Mouse (Mus musculus) left cerebral cortex, adult 11 months (tissue): ENCODE results near the gene Mnx1.
"Not testable (repeated sequence)": the region's sequence is repeated elsewhere in the genome, so short reads cannot be mapped to it uniquely, and the experiment has no call there.

Source experiments
- DNase-seq: peaks from one replicate; pipeline ENCODE4 v3.0.0; 2022; ENCODE audit warnings: low spot score

The Mnx1 gene

DNA sequence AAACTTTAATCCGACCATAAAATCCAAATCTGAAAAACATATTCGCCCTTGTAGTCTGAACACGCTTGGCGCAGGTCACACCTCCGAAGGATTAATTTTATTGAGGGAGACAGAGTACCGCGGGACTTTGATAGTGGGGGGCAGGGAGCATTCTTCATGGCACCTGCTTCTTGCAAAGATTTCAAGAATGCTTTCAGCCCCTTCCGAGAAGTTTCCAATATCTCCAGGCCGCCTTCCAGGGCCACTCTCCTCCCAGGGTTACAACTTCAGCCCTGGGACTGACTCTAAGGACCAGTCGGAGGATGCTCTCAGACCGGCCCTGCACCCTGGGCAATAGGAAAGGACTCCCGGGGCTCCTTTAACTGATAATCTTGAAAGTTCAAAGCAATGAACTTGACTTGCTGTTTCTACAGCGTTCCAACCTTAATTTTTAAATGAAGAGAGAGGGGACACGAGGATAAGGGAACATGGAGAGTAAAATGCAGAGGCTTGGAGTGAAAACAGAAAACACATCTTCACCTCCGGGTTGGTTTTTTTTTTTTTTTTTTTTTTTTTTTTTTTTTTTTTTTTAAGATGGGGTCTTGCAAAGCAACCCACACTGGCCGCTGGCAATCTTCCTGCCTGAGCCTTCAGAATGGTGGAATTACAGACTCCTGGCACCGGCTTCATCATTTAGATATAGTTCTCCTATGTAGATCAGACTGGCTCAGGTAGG is 9.8 kb downstream of the Mnx1 start:
- no peak for DNase-seq

DNA sequence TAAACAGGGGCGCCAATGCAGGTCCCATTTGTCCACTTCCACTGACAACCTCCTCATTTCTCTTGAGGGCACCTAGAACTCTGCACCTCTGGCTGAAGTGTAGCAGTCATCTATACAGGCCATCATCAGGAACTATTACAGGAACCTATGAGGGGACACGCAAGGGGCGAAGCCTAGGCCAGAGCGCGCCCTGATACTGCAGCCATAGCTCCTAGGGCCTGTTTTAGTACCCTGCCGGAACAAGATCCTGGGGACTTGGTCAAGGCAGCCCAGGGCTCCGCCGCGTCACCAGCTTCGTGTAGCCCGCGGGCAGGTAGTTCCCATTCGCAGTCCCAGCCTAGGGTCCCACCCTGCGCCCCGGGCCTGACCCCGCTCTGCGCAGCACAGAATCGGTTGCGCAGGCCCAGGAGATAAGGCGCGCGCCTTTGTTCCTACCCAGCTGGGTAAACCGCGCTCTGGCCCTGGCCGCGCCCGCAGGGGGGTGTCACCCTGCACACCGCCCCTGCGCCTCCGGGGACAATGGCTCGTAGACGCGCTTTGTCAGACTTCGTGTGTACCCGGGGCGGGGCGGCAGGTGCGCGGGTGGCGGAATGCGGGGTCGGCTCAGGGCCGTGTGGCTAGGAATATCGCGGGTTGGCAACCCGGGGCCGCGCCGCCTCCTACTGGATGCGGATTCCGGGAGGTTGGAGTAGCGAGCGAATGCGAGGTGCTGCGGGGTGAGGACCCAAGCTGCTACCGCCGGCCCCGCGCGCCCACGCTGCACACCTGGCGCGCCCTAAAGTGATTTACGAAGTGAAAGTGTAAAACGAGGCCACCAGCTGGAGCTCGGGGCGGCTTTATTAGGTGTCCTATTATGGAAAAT is 10.6 kb downstream of the Mnx1 start:
- DNase-seq, result no peak

DNA sequence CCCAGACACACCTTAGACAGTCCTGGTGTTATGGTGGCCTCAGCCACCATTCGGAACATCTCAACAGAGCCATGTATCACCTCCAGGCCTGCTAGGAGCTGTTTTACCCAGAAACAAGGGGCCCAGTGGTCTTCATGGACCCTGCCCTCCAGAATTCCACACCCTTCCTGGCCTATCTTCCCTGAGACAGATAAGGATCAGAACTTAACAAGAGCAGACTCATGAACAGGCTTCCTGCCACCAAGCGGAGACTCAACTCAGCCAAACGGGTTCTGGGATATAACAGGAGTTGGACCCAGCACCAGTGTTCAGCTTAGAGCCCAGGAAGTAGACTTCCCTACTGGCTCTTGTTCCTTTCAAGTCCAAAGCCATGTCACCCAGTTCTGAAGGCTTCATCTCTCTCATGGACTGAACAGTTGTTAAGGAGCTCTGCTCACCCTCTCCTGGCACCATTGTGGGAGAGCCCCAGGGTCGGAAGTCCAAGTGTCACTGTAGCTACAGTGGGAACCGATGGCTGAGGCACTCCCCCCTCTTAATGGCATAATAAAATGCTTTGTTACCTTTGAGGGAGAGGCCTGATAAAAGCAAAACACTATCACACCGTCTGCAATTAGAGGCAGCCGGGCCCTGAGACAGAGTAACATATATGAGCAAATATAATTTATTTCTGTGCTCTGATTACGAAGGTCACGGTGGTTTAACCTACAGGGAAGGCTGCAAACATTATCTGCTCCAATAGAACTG is 15.2 kb downstream of the Mnx1 start:
- no peak for DNase-seq

DNA sequence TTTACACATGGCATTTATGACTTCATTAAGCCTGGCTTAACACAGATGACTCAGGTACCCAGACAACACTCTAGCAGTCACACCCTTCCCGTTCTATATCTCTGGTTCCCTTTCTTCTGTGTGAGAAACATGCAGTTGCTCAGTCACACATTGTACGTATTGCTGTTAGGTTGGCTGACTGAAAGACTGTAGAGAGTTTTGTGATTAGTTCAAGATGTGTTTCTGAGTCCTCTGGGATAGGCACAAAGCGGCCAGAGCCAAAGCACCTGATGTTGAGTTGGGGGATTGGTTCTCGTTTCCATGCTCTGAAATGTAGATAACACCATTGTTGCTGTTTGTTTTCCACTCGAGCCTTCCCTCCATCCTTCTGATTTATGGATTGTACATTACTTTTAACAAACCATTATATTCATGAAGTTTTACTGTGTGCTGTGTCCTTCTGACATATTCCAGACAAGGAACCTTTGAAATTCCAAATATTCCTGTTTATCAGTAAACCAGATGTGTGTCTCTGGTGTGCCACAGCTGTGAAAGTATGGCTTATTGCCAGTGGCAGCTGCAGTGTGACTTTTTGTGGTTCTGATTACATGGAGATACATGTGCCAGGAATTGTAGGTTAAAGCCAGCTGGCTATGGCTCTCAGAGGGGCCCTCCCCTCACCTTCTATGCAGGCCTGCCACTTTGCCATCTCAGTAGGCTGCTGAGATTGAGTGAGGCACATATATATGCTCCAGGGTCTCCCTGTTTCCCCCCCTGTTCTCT is 21.2 kb downstream of the Mnx1 start:
- no peak for DNase-seq

- DNase-seq, result no peak
These were observed 25.9 kb downstream of the Mnx1 start for GRCm38 (mm10) chr5:29452352-29452751.

DNA sequence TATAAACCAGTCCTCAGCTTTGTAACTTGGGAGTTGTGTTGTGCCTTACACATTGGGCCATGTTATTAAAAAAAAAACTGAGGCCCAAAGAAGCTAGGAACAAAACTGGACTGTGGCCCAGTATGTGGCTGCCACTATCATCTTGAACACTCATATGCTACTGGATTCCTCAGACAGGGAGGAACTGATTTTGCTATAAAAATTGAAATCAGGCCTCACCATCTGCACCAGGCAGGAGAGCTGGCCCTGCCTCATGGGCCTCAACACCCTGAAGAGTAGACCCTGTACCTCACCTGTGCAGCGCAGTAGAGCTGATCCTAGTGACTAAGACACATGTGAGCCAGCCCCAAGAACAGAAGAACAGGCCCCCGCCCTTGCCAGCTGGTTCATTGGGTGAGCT is 33.0 kb downstream of the Mnx1 start:
- no peak for DNase-seq

DNA sequence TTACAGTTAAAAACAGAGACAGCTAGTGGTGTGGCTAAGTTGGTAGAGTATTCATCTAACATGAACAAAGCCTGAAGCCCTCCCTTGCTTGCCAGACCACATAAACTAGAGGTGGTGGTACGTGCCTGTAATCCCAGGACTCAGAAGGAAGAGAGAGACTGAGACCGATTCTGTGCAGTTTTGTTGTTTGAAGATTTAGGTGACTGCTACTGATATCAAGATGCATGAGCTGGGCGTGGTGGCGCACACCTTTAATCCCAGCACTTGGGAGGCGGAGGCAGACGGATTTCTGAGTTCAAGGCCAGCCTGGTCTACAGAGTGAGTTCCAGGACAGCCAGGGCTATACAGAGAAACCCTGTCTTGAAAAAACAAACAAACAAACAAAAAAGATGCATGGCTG is 41.5 kb downstream of the Mnx1 start:
- DNase-seq, result not testable (repeated sequence)

- DNase-seq, result no peak
These were observed 42.8 kb downstream of the Mnx1 start for GRCm38 (mm10) chr5:29435491-29435890.

DNA sequence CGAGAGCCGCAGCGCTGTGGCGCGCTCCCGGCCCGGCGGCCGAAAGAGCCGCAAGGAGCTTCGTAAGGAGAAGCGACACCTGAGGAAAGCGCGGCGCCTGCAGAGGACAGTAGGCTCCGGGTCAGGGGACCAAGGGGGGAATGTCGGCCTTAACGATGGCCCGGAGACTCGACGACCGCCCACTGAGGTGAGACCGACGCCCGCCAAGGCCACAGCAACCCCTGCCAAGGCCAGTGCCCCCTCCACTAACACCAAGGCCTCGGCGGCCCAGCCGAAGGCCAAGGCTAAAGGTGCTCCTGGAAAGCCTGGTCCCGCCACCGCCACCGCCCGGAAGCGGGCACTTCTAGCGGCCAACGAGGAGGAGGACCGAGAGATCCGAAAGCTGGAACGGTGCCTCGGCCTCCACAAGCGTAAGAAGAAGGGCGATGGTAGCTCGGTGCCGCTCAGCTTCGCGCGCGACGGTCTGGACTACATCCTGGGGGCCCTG is 43.4 kb downstream of the Mnx1 start:
- DNase-seq, result peak; percentile 4

DNA sequence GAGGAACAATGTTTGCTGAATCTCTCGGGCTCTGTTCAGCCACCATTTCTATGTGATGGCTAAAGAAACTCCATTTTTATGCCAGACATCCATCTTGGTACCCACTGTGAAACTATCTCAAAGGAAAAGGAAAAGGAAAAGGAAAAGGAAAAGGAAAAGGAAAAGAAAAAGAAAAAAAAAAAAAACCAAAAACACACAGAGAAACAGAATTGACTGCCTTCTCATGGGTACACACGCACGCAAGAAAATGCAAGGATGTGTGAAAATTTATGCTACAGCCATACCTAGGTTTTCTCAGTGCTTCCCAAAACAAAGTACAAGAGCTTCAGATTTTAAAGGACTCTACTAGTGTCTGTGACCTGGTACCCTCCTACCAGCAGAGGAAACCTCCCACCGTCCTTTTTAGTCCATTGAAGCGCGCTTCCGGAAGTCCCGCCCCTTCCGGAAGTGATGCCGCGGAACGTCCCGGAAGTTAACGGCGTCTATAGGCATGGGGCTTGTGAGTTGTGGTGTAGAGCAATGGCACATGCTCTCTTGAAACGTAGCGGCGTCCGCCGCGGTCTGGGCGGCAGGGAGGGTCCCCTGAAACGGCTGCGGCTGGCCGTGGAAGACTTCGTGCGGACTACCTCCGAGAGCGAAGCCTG is 43.9 kb downstream of the Mnx1 start, which contains the start of gene Nom1:
Nom1 (plus strand) TSS at position 437 of the 644 bp plus-strand sequence.
- DNase-seq, result peak; percentile 81

DNA sequence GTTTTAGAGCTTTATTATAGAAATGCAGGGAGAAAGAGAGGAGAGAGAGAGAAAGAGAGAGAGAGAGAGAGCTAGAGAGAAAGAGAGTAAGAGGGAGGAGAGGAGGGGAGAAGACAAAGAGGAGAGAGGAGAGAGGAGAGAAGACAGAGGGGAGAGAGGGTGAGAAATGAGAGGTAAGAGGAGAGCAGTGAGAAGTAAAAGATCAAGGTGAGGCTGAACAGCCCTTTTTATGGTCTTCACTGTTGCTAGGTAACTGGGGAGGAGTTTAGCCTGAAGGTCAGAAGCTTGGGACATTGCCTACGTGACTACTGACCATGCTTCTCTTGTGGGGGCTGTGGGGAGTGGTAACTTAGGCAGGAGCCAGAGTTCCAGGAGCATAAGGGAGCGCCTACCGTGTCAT is 54.9 kb downstream of the Mnx1 start:
- DNase-seq, result not testable (repeated sequence)
